Mouse (Mus musculus) CH12.LX (cell line): ENCODE measurements around the gene Alkbh4. TPM values are rescaled to one million over a fixed set of nuclear protein-coding genes. Genes with fewer than 3 reads are reported as not detected.
A peak's percentile ranks its signal among the peaks of the same experiment; 100 is the strongest.
"Not testable (repeated sequence)": the region's sequence is repeated elsewhere in the genome, so short reads cannot be mapped to it uniquely, and the experiment has no call there.

Source experiments
- DNase-seq: peaks from one replicate; pipeline ENCODE4 v3.0.0-alpha.2; 2013; ENCODE audit errors: extremely low read depth
- H3K27ac ChIP-seq: 2 replicates; pipeline ENCODE4 v1.5.1; 2012; ENCODE audit warnings: low read depth, mild to moderate bottlenecking, control low read depth, moderate library complexity; ENCODE audit not compliant: insufficient read depth
- H3K27me3 ChIP-seq: replicated peaks from 2 replicates; pipeline ENCODE3; 2012; ENCODE audit warnings: inconsistent platforms
- H3K36me3 ChIP-seq, 2 experiments: replicated peaks in 1 of 2; 2 replicates each; pipeline versions ENCODE3 to v1.6.1; 2012; ENCODE audit warnings: inconsistent platforms in 1 of 2, low read length in 1 of 2, mild to moderate bottlenecking in 1 of 2, mixed read lengths in 1 of 2, moderate library complexity in 1 of 2; ENCODE audit not compliant: control insufficient read depth in 1 of 2, insufficient read depth in 1 of 2
- H3K4me1 ChIP-seq, 2 experiments: 2 replicates each; pipeline ENCODE4 v1.6.1; 2012; ENCODE audit warnings: inconsistent platforms in 1 of 2, moderate library complexity in 1 of 2; ENCODE audit not compliant: insufficient read depth in 2 of 2, control insufficient read depth in 1 of 2
- H3K4me2 ChIP-seq: 2 replicates; pipeline ENCODE4 v1.6.1; 2012; ENCODE audit warnings: low read depth, mild to moderate bottlenecking, control low read depth; ENCODE audit not compliant: poor library complexity, insufficient read depth, severe bottlenecking
- H3K4me3 ChIP-seq, 3 experiments: fragments of 150-350 bp in 1 of 3; sonication (generic) in 1 of 3; replicated peaks in 1 of 3; 2 replicates each; pipeline versions ENCODE3 to v1.5.1; 2011 to 2012; ENCODE audit warnings: low read depth in 2 of 3, low read length in 2 of 3, mild to moderate bottlenecking in 2 of 3, moderate library complexity in 2 of 3, control low read depth in 1 of 3, improper control_type of control experiment in 1 of 3, inconsistent platforms in 1 of 3, mixed read lengths in 1 of 3; ENCODE audit not compliant: poor library complexity in 1 of 3
- H3K79me2 ChIP-seq: replicated peaks from 2 replicates; pipeline ENCODE4 v1.6.1; 2012; ENCODE audit warnings: mild to moderate bottlenecking, moderate library complexity; ENCODE audit not compliant: control insufficient read depth, poor library complexity, insufficient read depth, severe bottlenecking; ENCODE audit errors: extremely low read depth
- H3K9ac ChIP-seq: 2 replicates; pipeline ENCODE4 v1.6.1; 2012; ENCODE audit warnings: low read depth, mild to moderate bottlenecking, control low read depth, moderate library complexity; ENCODE audit not compliant: insufficient read depth
- H3K9me3 ChIP-seq: replicated peaks from 2 replicates; pipeline ENCODE3; 2012; ENCODE audit warnings: low read length, inconsistent platforms, mixed read lengths
- CHD2 ChIP-seq: IDR thresholded peaks from 2 replicates; pipeline ENCODE4 v1.6.1; 2011; ENCODE audit warnings: low read length, improper control_type of control experiment
- MAFK ChIP-seq: IDR thresholded peaks from 2 replicates; pipeline ENCODE4 v1.6.1; 2011; ENCODE audit warnings: low read length, improper control_type of control experiment; ENCODE audit not compliant: insufficient replicate concordance
- MAZ ChIP-seq: IDR thresholded peaks from 2 replicates; pipeline ENCODE4 v1.6.1; 2012; ENCODE audit warnings: low read depth, mild to moderate bottlenecking, inconsistent platforms, low read length, improper control_type of control experiment, moderate library complexity
- MXI1 ChIP-seq: IDR thresholded peaks from 2 replicates; pipeline ENCODE4 v1.6.1; 2011; ENCODE audit warnings: mild to moderate bottlenecking, low read depth, low read length, improper control_type of control experiment
- MYC ChIP-seq: IDR thresholded peaks from 2 replicates; pipeline ENCODE4 v1.6.1; 2011; ENCODE audit warnings: low read depth, mild to moderate bottlenecking, improper control_type of control experiment, low read length
- NRF1 ChIP-seq: IDR thresholded peaks from 2 replicates; pipeline ENCODE4 v1.6.1; 2014; ENCODE audit warnings: low read depth, mild to moderate bottlenecking, inconsistent platforms, low read length, improper control_type of control experiment, moderate library complexity
- POLR2AphosphoS2 ChIP-seq: IDR thresholded peaks from 2 replicates; pipeline ENCODE4 v1.6.1; 2011; ENCODE audit warnings: low read depth, low read length, improper control_type of control experiment
- RAD21 ChIP-seq: IDR thresholded peaks from 2 replicates; pipeline ENCODE4 v1.6.1; 2011; ENCODE audit warnings: low read depth, mild to moderate bottlenecking, low read length, improper control_type of control experiment, moderate library complexity
- SIN3A ChIP-seq: IDR thresholded peaks from 2 replicates; pipeline ENCODE4 v1.6.1; 2012; ENCODE audit warnings: low read length, improper control_type of control experiment, inconsistent platforms
- TBP ChIP-seq: conservative IDR thresholded peaks from 2 replicates; pipeline ENCODE4 v1.6.1; 2011; ENCODE audit warnings: low read depth, low read length, improper control_type of control experiment
- ZMIZ1 ChIP-seq: IDR thresholded peaks from 2 replicates; pipeline ENCODE4 v1.6.1; 2012; ENCODE audit warnings: low read depth, mild to moderate bottlenecking, inconsistent platforms, low read length, improper control_type of control experiment
- ZNF384 ChIP-seq: IDR thresholded peaks from 2 replicates; pipeline ENCODE4 v1.6.1; 2012; ENCODE audit warnings: low read depth, low read length, improper control_type of control experiment, inconsistent platforms
- dilution Hi-C: fragments of 300-500 bp; cut with MboI; formaldehyde crosslinking; loops from 2 replicates; pipeline ENCODE4 v1.14.3; 2020; ENCODE audit warnings: low sequenced_read_pairs; ENCODE audit not compliant: extremely low pct_unique_long_range_greater_than_20kb, extremely low pct_ligation_motif_present
- in situ Hi-C: fragments of 300-500 bp; cut with MboI; formaldehyde crosslinking; loops from 3 replicates; pipeline ENCODE4 v1.14.3; 2019; ENCODE audit warnings: low sequenced_read_pairs, low pct_ligation_motif_present, low pct_unique_long_range_greater_than_20kb, mixed read lengths
- polyA plus RNA-seq: library from polyadenylated mRNA; unstranded; fragments of >175 nt; gene quantifications from 2 replicates; pipeline ENCODE4 v1.2.1, GENCODE M21; 2012; ENCODE audit warnings: low read depth; ENCODE audit not compliant: insufficient read length
- total RNA-seq, 2 experiments: library from RNA; depleted of rRNA; stranded (reverse); fragments of 300-350 nt in 1 of 2; fragments of >200 nt in 1 of 2; gene quantifications; 2 replicates each; pipeline ENCODE4 v1.2.3; 2012 to 2014

Alkbh4 gene
- total and polyA plus RNA-seq, 3 experiments: 12.2 to 15.9 (median 12.9) TPM

GRCm38 (mm10) chr5:136108486-136108885 is 27.5 kb upstream of the Alkbh4 start:
- in situ Hi-C loops: no loop called here
- H3K36me3 ChIP-seq: no peaks in the 10 kb centered on the region
- peaks cover 39% of the 10 kb centered on the region for H3K27me3 ChIP-seq
- TF ChIP-seq RAD21 (no peak), SIN3A (no peak), CHD2 (no peak), ZNF384 (no peak), MYC (no peak), TBP (no peak), MXI1 (no peak), POLR2AphosphoS2 (no peak), NRF1 (no peak), MAZ (no peak)
- H3K9me3 ChIP-seq: peaks cover 9% of the 10 kb centered on the region
- H3K9ac ChIP-seq: no peak overlapping the region
- no peak overlapping the region for H3K4me2 ChIP-seq
- dilution Hi-C loops: no loop called here
- no peak for DNase-seq
- no peaks in the 10 kb centered on the region for H3K79me2 ChIP-seq
- H3K4me1 ChIP-seq: peaks cover 2 to 9% of the 10 kb centered on the region in 2 experiments; a peak in 3 of 4 replicates
- no peak overlapping the region for H3K27ac ChIP-seq
- no peak overlapping the region for H3K4me3 ChIP-seq

- in situ Hi-C loops: no loop called here
- no peak overlapping the region for H3K4me3 ChIP-seq
- dilution Hi-C loops: no loop called here
- no peak overlapping the region for H3K4me2 ChIP-seq
- peaks cover 34% of the 10 kb centered on the region for H3K27me3 ChIP-seq
- TF ChIP-seq MAFK: peak; percentile 66; the same call in 1 of the 2 replicates
- TF ChIP-seq ZMIZ1: no peak
- H3K9ac ChIP-seq: no peak overlapping the region
- DNase-seq: no peak
- no peaks in the 10 kb centered on the region for H3K36me3 ChIP-seq
- H3K4me1 ChIP-seq: peaks cover 2 to 9% of the 10 kb centered on the region in 2 experiments; a peak in 3 of 4 replicates
- H3K79me2 ChIP-seq: no peaks in the 10 kb centered on the region
- H3K9me3 ChIP-seq: peaks cover 9% of the 10 kb centered on the region
- no peak overlapping the region for H3K27ac ChIP-seq
These were observed 26.9 kb upstream of the Alkbh4 start for GRCm38 (mm10) chr5:136109042-136109441.

GRCm38 (mm10) chr5:136113546-136113945 is 22.4 kb upstream of the Alkbh4 start:
- H3K4me3 ChIP-seq, in situ Hi-C loops, DNase-seq, H3K36me3 ChIP-seq, H3K9me3 ChIP-seq, dilution Hi-C loops, H3K27me3 ChIP-seq, H3K27ac ChIP-seq, H3K4me2 ChIP-seq, H3K9ac ChIP-seq: not testable (repeated sequence)
- Histone ChIP-seq H3K79me2 (peaks cover 16% of the 10 kb centered on the region), H3K4me1 (peaks cover 12 to 29% of the 10 kb centered on the region in 2 experiments; a peak in 3 of 4 replicates)
